Mouse (Mus musculus): Measurements from ENCODE around the gene Cx3cr1.

DNA sequence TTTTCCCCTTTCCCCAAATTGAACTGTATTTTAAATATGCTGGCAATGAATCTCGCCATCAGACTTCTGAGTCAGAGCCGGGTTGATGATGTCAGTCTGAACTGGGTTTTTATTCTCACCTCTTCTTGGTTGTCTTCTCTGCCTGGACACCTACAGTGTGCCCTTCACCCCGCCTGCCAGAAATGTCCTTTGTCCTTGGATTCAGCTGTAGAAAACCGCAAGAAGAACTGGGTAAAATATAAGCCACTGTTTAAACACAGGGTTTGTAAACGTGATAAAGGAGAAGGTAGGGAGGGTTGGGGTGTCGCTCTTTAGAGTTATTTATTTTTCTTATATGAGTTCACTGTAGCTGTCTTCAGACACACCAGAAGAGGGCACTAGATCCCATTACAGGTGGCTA lies 37.0 kb downstream of the Cx3cr1 start:
- TF ChIP-seq CTCF (IDR thresholded peaks at IDR 0.05; ENCODE audit: low read depth, low read length) (no peak), POLR2A (IDR thresholded peaks at IDR 0.05; ENCODE audit: borderline replicate concordance, low read depth, low read length) (no peak)

Measured in bone marrow macrophage, adult 2 months (primary cell).